ENCODE assay signal across 26 mouse cellular contexts in genomic region chr13:51089058-51089457, GRCm38 (mm10). TPM values are rescaled to one million over a fixed set of nuclear protein-coding genes. Genes with fewer than 3 reads are reported as not detected.
A peak's percentile ranks its signal among the peaks of the same experiment; 100 is the strongest.
DNase-seq lines count a peak whose midpoint lies in the region; ATAC-seq and TF ChIP-seq lines count a peak whose summit lies in the region.
"Had no signal": no experiment of that assay in that cellular context is flagged by ENCODE, and none has a peak within 500 bp of the region (broad histone marks: within the 10 kb centered on the region; RNA-seq: fewer than 3 reads in every experiment).

No protein-coding gene starts in this region.

- H3K4me3 ChIP-seq in liver, postnatal 0 days (ENCODE audit: low read depth, low read length) = no peak overlapping the region
- no peak overlapping the region for H3K4me3 ChIP-seq in liver, embryonic 12.5 days
- H3K4me3 ChIP-seq in MEL (ENCODE audit: control insufficient read depth in 1 of 2, insufficient read depth in 1 of 2, low read depth in 2 of 2, low read length in 2 of 2) = no peak overlapping the region
- no peak overlapping the region for H3K4me3 ChIP-seq in forebrain, postnatal 0 days (ENCODE audit: low read depth, low read length)
- H3K4me3 ChIP-seq: embryonic facial prominence, embryonic 10.5 days; embryonic facial prominence, embryonic 13.5 days; erythroblast, embryonic 14.5 days; forebrain, embryonic 10.5 days; forebrain, embryonic 13.5 days; gastrocnemius, adult 2 months; heart, embryonic 10.5 days; heart, embryonic 13.5 days; hindbrain, embryonic 12.5 days had no signal

- no peak overlapping the region for H3K27ac ChIP-seq in liver, postnatal 0 days (ENCODE audit: low read depth)
- H3K27ac ChIP-seq in liver, embryonic 12.5 days = no peak overlapping the region
- H3K27ac ChIP-seq in MEL (ENCODE audit: control insufficient read depth, low read depth, low read length) = peak overlapping the region; percentile 85
- no peak overlapping the region for H3K27ac ChIP-seq in forebrain, postnatal 0 days (ENCODE audit: low read depth, low read length)
- H3K27ac ChIP-seq: embryonic facial prominence, embryonic 10.5 days; embryonic facial prominence, embryonic 13.5 days; forebrain, embryonic 10.5 days; forebrain, embryonic 13.5 days; gastrocnemius, adult 2 months; heart, embryonic 10.5 days; heart, embryonic 13.5 days; hindbrain, embryonic 12.5 days had no signal

- no peak for DNase-seq in liver, postnatal 0 days
- DNase-seq in MEL (ENCODE audit: low read depth, low spot score) = no peak
- peak; percentile 74 for DNase-seq in fat pad, adult 2 months (ENCODE audit: extremely low read depth, low read depth, low spot score)
- no peak for DNase-seq in forebrain, postnatal 0 days
- DNase-seq in kidney, adult 18-20 months = no peak
- DNase-seq: adrenal gland, adult 8-10 months; adrenal gland, postnatal 25 days; cerebellum, adult 11-12 months; cerebellum, adult 8-10 months; cerebellum, postnatal 10 days; cerebellum, postnatal 36 days; embryo, embryonic 11 days; gastrocnemius, adult 2 months; gastrocnemius, postnatal 14 days; heart, postnatal 14 days had no signal

- 57% methylated on average over 4 of the region's 4 CpGs for WGBS in liver, postnatal 0 days (ENCODE audit: insufficient replicate concordance)
- 67% methylated on average over 4 of the region's 4 CpGs for WGBS in liver, embryonic 12.5 days (ENCODE audit: insufficient replicate concordance)
- WGBS in forebrain, postnatal 0 days = 86% methylated on average over 4 of the region's 4 CpGs

- ATAC-seq in liver, postnatal 0 days = peak; percentile 29; the same call in 1 of the 2 replicates
- ATAC-seq in liver, embryonic 12.5 days = no peak
- ATAC-seq in forebrain, postnatal 0 days = no peak
- ATAC-seq: forebrain, embryonic 13.5 days; forebrain, embryonic 16.5 days; hindbrain, embryonic 16.5 days had no signal

- TF ChIP-seq POLR2A in MEL (IDR thresholded peaks at IDR 0.05; ENCODE audit: control insufficient read depth in 1 of 2, insufficient read depth in 1 of 2, low read depth in 1 of 2, low read length in 2 of 2, poor library complexity in 1 of 2) = no peak

- H3K9me3 ChIP-seq in liver, postnatal 0 days (ENCODE audit: low read length) = no peaks in the 10 kb centered on the region
- H3K9me3 ChIP-seq in liver, embryonic 12.5 days (replicated peaks) = no peaks in the 10 kb centered on the region
- H3K9me3 ChIP-seq in MEL (replicated peaks; ENCODE audit: insufficient read depth, low read length) = no peaks in the 10 kb centered on the region
- no peaks in the 10 kb centered on the region for H3K9me3 ChIP-seq in forebrain, postnatal 0 days (ENCODE audit: low read length)
- H3K9me3 ChIP-seq: embryonic facial prominence, embryonic 10.5 days; forebrain, embryonic 10.5 days; forebrain, embryonic 13.5 days; heart, embryonic 10.5 days; heart, embryonic 13.5 days; hindbrain, embryonic 12.5 days had no signal

- no peak overlapping the region for H3K4me2 ChIP-seq in liver, postnatal 0 days (ENCODE audit: low read depth, low read length)
- H3K4me2 ChIP-seq in liver, embryonic 12.5 days = no peak overlapping the region
- no peak overlapping the region for H3K4me2 ChIP-seq in forebrain, postnatal 0 days (ENCODE audit: low read depth)
- H3K4me2 ChIP-seq: embryonic facial prominence, embryonic 13.5 days; forebrain, embryonic 13.5 days; heart, embryonic 13.5 days; hindbrain, embryonic 12.5 days had no signal

- H3K4me1 ChIP-seq in liver, postnatal 0 days (ENCODE audit: insufficient read depth) = no peaks in the 10 kb centered on the region
- no peaks in the 10 kb centered on the region for H3K4me1 ChIP-seq in liver, embryonic 12.5 days
- peaks cover 11 to 40% of the 10 kb centered on the region in 2 experiments; a peak in 3 of 4 replicates for H3K4me1 ChIP-seq in MEL (ENCODE audit: control insufficient read depth in 1 of 2, insufficient read depth in 2 of 2, low read length in 2 of 2)
- no peaks in the 10 kb centered on the region for H3K4me1 ChIP-seq in forebrain, postnatal 0 days (ENCODE audit: insufficient read depth)
- H3K4me1 ChIP-seq: embryonic facial prominence, embryonic 13.5 days; forebrain, embryonic 10.5 days; forebrain, embryonic 13.5 days; heart, embryonic 10.5 days; heart, embryonic 13.5 days; hindbrain, embryonic 12.5 days had no signal

- TF ChIP-seq EP300 in liver, postnatal 0 days (IDR thresholded peaks at IDR 0.05; ENCODE audit: low read depth) = no peak
- no peak for TF ChIP-seq EP300 in MEL (IDR thresholded peaks at IDR 0.05; ENCODE audit: low read depth in 1 of 2, low read length in 2 of 2)

- H3K9ac ChIP-seq in liver, postnatal 0 days (replicated peaks) = no peak overlapping the region
- H3K9ac ChIP-seq in liver, embryonic 12.5 days = no peak overlapping the region
- no peak overlapping the region for H3K9ac ChIP-seq in MEL (ENCODE audit: control insufficient read depth, low read depth, low read length, poor library complexity, severe bottlenecking)
- H3K9ac ChIP-seq in forebrain, postnatal 0 days = no peak overlapping the region
- H3K9ac ChIP-seq: embryonic facial prominence, embryonic 13.5 days; forebrain, embryonic 13.5 days; heart, embryonic 13.5 days; hindbrain, embryonic 12.5 days had no signal

- no peak for TF ChIP-seq RAD21 in MEL (IDR thresholded peaks at IDR 0.05; ENCODE audit: low read depth, low read length)

- no peaks in the 10 kb centered on the region for H3K27me3 ChIP-seq in liver, postnatal 0 days (ENCODE audit: insufficient read depth, low read length)
- H3K27me3 ChIP-seq in liver, embryonic 12.5 days (replicated peaks) = no peaks in the 10 kb centered on the region
- no peaks in the 10 kb centered on the region for H3K27me3 ChIP-seq in MEL (ENCODE audit: control insufficient read depth in 1 of 2, insufficient read depth in 2 of 2, low read length in 2 of 2)
- H3K27me3 ChIP-seq in forebrain, postnatal 0 days (ENCODE audit: insufficient read depth, low read length) = no peaks in the 10 kb centered on the region
- H3K27me3 ChIP-seq: embryonic facial prominence, embryonic 13.5 days; forebrain, embryonic 13.5 days; heart, embryonic 13.5 days; hindbrain, embryonic 12.5 days had no signal

- no peaks in the 10 kb centered on the region for H3K36me3 ChIP-seq in liver, postnatal 0 days (replicated peaks; ENCODE audit: insufficient read depth, low read length)
- no peaks in the 10 kb centered on the region for H3K36me3 ChIP-seq in liver, embryonic 12.5 days
- H3K36me3 ChIP-seq in MEL (ENCODE audit: control insufficient read depth in 1 of 2, insufficient read depth in 2 of 2, low read length in 2 of 2) = peaks cover 0 to 35% of the 10 kb centered on the region in 2 experiments; a peak in 2 of 4 replicates
- H3K36me3 ChIP-seq in forebrain, postnatal 0 days (ENCODE audit: insufficient read depth) = no peaks in the 10 kb centered on the region
- H3K36me3 ChIP-seq: embryonic facial prominence, embryonic 10.5 days; embryonic facial prominence, embryonic 13.5 days; forebrain, embryonic 10.5 days; heart, embryonic 10.5 days; heart, embryonic 13.5 days; hindbrain, embryonic 12.5 days had no signal

- no peaks in the 10 kb centered on the region for H3K79me2 ChIP-seq in MEL (ENCODE audit: control insufficient read depth, insufficient read depth, low read length, poor library complexity)

- TF ChIP-seq CTCF in liver, postnatal 0 days (IDR thresholded peaks at IDR 0.05; ENCODE audit: low read depth) = no peak
- TF ChIP-seq CTCF in MEL (IDR thresholded peaks at IDR 0.05 in 2 of 3, conservative IDR thresholded peaks at IDR 0.05 in 1 of 3; ENCODE audit: control insufficient read depth in 1 of 3, insufficient read depth in 1 of 3, low read depth in 2 of 3, low read length in 3 of 3, poor library complexity in 1 of 3, severe bottlenecking in 1 of 3) = no peak
- TF ChIP-seq CTCF in forebrain, postnatal 0 days (IDR thresholded peaks at IDR 0.05; ENCODE audit: low read depth) = no peak

TF ChIP-seq in MEL, 35 proteins besides CTCF, POLR2A, EP300 and RAD21:
- TF ChIP-seq CHD1 (IDR thresholded peaks at IDR 0.05; ENCODE audit: low read depth, low read length) = no peak
- no peak for TF ChIP-seq MYB (IDR thresholded peaks at IDR 0.05; ENCODE audit: low read depth, low read length)
- no peak for TF ChIP-seq MAFK (IDR thresholded peaks at IDR 0.05; ENCODE audit: borderline replicate concordance, low read depth, low read length)
- no peak for TF ChIP-seq SIN3A (IDR thresholded peaks at IDR 0.05; ENCODE audit: low read length)
- no peak for TF ChIP-seq GATA1 (IDR thresholded peaks at IDR 0.05; ENCODE audit: low read depth, low read length)
- TF ChIP-seq MXI1 (IDR thresholded peaks at IDR 0.05; ENCODE audit: low read depth, low read length) = no peak
- no peak for TF ChIP-seq ETS1 (IDR thresholded peaks at IDR 0.05; ENCODE audit: low read depth, low read length)
- no peak for TF ChIP-seq MYC (IDR thresholded peaks at IDR 0.05; ENCODE audit: low read depth, low read length)
- no peak for TF ChIP-seq ELF1 (IDR thresholded peaks at IDR 0.05; ENCODE audit: low read depth, low read length)
- TF ChIP-seq JUND (IDR thresholded peaks at IDR 0.05; ENCODE audit: low read depth, low read length) = no peak

RNA-seq across cellular contexts. Expression of gene Spin1, which starts 11.6 kb away (rescaled TPM):
- polyA plus RNA-seq in liver, postnatal 0 days (2015; fragmentation: Nextera tagmentation; extraction: Ambion mirVana) = 11.7 and 12.6 TPM in 2 replicates
- 18.5 and 19.0 TPM in 2 replicates for polyA plus RNA-seq in liver, embryonic 12.5 days (2016; fragmentation: Nextera tagmentation; extraction: Ambion mirVana)
- total RNA-seq in MEL (2012; rRNA removed) = 16.6 and 19.8 TPM in 2 replicates
- polyA plus RNA-seq in MEL (2012; ENCODE audit: insufficient read depth in 1 of 2, insufficient read length in 2 of 2, low read depth in 1 of 2, low replicate concordance in 2 of 2, missing spikeins in 1 of 2) = 10 to 100 TPM; 23.7 to 47.3 TPM
- 194 and 236 TPM in 2 replicates for total RNA-seq in forebrain, postnatal 0 days (2014; rRNA removed)
- polyA plus RNA-seq in forebrain, postnatal 0 days (2015; fragmentation: Nextera tagmentation; extraction: Ambion mirVana) = 134 and 151 TPM in 2 replicates
